Mouse (Mus musculus): ENCODE measurements around the gene Zfand2a. TPM values are rescaled to one million over a fixed set of nuclear protein-coding genes. Genes with fewer than 3 reads are reported as not detected.

The Zfand2a gene
- polyA plus RNA-seq, 1 experiment, result 45.4 TPM

GRCm38 (mm10) chr5:139433842-139434568, 50.3 kb downstream of the Zfand2a start:
- no peak for DNase-seq (ENCODE audit: extremely low spot score in 1 of 2, low spot score in 1 of 2)

GRCm38 (mm10) chr5:139432747-139433508, 51.4 kb downstream of the Zfand2a start:
- no peak for DNase-seq (ENCODE audit: extremely low spot score in 1 of 2, low spot score in 1 of 2)

- no peak for DNase-seq (ENCODE audit: extremely low spot score in 1 of 2, low spot score in 1 of 2)
These were observed 52.0 kb downstream of the Zfand2a start for GRCm38 (mm10) chr5:139432333-139432732.

GRCm38 (mm10) chr5:139429818-139430341, 54.5 kb downstream of the Zfand2a start:
- no peak for DNase-seq (ENCODE audit: extremely low spot score in 1 of 2, low spot score in 1 of 2)

GRCm38 (mm10) chr5:139427989-139428388, 56.4 kb downstream of the Zfand2a start:
- DNase-seq (ENCODE audit: extremely low spot score in 1 of 2, low spot score in 1 of 2), result no peak

- DNase-seq (ENCODE audit: extremely low spot score in 1 of 2, low spot score in 1 of 2), result no peak
These were observed 57.3 kb downstream of the Zfand2a start for GRCm38 (mm10) chr5:139427001-139427400.

GRCm38 (mm10) chr5:139425198-139425597, 59.2 kb downstream of the Zfand2a start:
- DNase-seq (ENCODE audit: extremely low spot score in 1 of 2, low spot score in 1 of 2), result no peak

GRCm38 (mm10) chr5:139423026-139423865, 61.1 kb downstream of the Zfand2a start, which contains the start of gene Gper1:
Gene Gper1, plus strand, starts transcription at chr5:139423151.
- DNase-seq (ENCODE audit: extremely low spot score in 1 of 2, low spot score in 1 of 2), result no peak

Other genes starting within 250 kb of the Zfand2a start
- 81.8 and 91.6 TPM in 2 replicates for gene Get4, start 232.2 kb downstream of the Zfand2a start, polyA plus RNA-seq (2012; rRNA removed)
- gene Adap1, start 158.9 kb downstream of the Zfand2a start, polyA plus RNA-seq (2012; rRNA removed), result 178 and 201 TPM in 2 replicates
- gene Cox19, start 133.1 kb downstream of the Zfand2a start, polyA plus RNA-seq (2012; rRNA removed), result 93.5 and 97.3 TPM in 2 replicates
- not detected in 2 replicates for gene Cyp2w1, start 131.9 kb downstream of the Zfand2a start, polyA plus RNA-seq (2012; rRNA removed)
- gene Gpr146, start 106.9 kb downstream of the Zfand2a start, polyA plus RNA-seq (2012; rRNA removed), result 12.0 and 15.2 TPM in 2 replicates
- gene C130050O18Rik, start 79.3 kb downstream of the Zfand2a start, polyA plus RNA-seq (2012; rRNA removed), result 0.42 and 0.44 TPM in 2 replicates
- gene Gper1, start 61.4 kb downstream of the Zfand2a start, polyA plus RNA-seq (2012; rRNA removed), result 4.7 and 5.7 TPM in 2 replicates
- 13.6 and 14.7 TPM in 2 replicates for gene 3110082I17Rik, start 24.0 kb downstream of the Zfand2a start, polyA plus RNA-seq (2012; rRNA removed)
- gene Uncx, start 58.9 kb upstream of the Zfand2a start, polyA plus RNA-seq (2012; rRNA removed), result 0.08 and 0.44 TPM in 2 replicates